Mouse (Mus musculus) embryo, embryonic 10.5 days (tissue): ENCODE measurements at regions not wholly inside any gene's neighbourhood (a gene's known extent, or its start where the extent isn't known, plus 50 kb on each side); places are given as distances from the start of the nearest gene placed in this dataset.

Source experiments
- DNase-seq: peaks from one replicate; pipeline ENCODE4 v3.0.0-alpha.2; 2015; ENCODE audit warnings: low spot score

DNA sequence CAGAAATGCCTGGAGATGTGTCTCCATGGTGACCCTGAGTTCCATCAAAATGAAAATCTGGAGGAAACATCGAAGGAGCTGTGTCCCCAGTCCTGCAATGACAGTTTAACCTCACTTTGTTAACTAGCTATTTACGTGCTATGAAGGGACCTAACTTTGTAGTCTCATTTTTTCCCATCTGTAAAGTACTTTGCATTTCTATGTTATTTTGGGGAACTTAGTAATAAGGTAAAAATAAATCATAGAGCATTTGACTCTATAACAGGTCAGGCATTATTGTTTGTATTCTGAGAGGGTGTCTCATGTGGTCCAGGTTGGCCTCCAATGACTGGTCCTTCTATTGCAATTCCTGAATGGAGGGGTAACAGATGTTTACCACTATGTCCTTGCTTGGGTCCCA is 513.6 kb upstream of the Adgrl2 start:
- no peak for DNase-seq

DNA sequence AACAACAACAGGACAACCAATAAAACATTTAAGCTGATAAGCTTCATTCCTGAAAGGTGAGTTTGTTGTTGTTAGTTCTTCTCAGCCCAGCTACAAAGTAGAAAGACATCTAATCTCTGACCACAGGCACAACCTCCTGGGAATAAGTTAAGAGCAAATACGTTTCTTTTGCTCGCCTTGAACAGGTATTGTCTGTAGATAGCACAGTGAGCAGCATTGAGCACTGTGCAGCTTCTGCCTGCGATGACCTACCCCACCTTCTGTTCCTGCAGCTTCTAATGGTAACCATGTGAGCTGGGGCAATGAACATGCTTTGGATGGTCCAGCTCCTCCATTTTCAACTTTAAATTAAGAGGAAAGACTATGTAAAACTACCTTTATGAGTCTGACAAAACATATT is 509.8 kb upstream of the Adgrl2 start:
- DNase-seq: no peak

DNA sequence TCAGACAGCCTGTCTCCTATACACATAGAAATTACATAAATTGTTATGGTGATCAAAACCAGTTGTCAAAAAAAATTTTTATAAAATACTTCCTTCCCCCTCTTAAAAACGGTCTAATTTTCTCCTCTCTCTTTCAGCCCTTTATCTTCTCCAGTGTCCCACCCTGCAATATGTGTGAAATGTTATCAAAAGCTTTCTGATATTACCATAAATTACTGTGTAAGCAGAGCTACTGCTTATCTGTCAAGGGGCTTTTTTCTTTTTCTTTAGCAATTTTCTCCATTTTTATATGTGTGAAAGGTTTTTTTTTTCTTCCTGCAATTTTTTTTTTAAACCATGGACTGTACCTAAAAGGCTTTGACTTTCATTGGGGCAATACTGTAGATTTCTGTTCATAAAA is 508.4 kb upstream of the Adgrl2 start:
- no peak for DNase-seq

DNA sequence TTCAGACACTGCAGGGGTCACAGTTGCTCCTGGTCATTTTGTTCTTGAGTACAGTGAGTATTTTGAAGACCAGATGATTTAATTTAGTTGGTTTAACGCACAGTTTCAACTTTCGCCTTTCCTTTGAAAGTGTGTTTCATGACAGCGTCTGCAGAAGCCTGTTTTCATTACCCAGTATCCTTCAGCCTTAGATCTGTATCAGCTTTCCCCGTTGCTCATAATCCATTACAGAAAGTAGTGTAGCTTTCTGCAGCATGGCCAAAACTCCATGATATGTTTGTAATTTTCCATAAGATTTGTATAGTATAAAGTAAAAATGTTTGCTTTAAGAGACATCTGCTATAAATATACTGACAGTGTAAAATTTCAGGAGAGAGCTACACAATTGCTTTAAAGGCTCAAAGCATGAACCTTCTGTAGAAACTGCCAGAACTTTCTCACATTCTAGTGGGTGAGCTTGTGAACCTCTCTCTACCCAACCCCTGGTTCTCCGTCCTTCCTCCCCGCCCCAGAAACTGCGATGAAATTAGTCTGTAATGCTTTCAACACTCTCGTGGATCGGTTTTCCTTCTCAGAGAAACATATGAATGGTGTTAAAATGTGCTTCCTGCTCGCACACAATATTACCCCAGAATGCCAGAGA is 506.6 kb upstream of the Adgrl2 start:
- DNase-seq: no peak

DNA sequence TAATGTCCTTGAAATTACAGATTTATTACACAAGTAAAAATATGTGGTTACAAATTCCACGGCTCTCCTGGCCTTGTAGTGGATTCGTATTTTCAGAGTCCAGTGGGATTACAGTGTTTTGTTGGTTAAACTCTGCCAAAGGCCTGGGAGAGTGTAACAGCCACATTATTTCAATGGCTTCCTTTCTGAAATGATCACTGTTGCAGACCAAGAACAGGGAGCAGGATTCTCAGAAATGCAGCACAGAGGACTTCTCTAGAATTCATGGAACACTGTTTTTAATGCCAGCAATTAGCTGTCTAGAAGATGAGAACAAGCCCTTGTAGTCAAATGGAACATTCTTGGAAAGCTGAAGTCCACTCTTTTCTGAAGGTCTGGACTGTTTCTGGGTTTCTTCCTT is 505.8 kb upstream of the Adgrl2 start:
- DNase-seq: no peak

DNA sequence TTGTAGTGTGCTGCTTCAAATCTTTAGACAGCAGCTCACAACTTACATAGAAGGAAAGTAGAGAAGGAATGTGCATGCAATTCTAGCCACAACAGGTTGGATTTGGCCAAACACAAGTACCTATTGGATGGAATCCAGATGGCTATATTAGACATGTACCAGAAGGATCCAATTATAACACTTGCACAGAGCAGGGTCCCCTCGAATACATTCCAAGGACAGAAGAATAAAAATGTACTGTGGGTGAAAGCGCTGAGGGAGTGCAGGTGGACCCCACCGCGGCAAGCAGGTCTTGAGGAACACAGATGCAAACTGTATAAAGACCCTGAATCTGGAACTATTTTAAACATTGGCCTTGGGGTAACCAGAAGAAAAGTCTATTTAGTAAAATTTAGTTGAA is 497.8 kb upstream of the Adgrl2 start:
- DNase-seq: peak; percentile 26

DNA sequence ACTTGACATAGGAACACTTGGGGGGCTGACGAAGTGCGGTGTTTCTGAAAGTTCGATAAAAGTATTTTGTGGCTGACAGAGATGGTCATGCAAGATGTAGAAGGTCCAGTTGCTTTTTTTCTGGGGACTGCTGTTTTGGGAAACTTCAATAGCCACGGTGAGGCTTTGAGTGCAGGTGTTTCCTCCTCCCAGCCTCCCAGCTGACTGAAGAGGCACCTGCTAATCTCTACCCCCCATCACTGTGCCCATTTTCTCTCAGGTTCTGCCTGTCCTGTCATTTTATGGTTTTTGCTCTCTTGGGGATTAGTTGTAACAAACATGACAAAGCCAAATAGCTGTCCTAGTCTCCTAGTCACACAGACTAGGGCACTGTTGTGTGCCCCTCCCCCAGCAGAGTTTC is 495.1 kb upstream of the Adgrl2 start:
- DNase-seq: no peak

DNA sequence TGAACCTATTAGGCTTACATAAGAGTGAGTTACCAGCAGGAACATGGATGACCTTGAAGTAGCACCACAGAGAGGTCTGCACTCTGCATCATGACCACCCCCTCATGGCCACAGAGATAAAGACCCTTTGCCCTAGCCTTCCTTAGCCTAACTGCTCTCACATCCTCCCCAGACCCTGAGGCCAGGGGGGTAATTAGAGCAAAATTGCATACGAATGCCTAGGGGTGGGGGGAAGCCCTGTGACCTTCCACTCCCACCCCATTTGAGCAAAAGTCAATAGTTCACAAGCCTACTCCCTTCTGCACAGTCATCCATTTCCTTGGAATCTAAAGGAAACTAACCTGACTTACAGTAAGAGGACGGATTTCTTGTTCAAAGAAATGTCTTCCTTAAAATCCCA is 494.0 kb upstream of the Adgrl2 start:
- DNase-seq: no peak

DNA sequence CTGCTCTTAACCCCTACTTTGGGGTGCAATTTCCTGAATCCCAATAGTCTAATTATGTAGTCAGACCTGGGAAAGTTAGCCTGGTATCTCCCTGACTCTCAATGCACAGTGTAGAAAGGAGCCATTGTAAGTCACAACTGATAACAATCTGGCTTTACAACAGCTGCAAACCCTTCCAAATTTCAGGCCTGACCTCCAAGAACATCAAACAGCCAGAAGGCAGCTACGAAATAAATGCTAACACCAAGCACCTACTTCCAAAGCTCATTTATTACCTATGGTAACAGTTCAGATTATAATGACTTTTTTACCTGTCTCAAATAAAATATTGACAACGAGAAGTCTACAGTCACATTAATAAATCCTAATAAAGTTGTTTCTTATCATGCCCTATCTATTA is 485.8 kb upstream of the Adgrl2 start:
- peak; percentile 20 for DNase-seq

DNA sequence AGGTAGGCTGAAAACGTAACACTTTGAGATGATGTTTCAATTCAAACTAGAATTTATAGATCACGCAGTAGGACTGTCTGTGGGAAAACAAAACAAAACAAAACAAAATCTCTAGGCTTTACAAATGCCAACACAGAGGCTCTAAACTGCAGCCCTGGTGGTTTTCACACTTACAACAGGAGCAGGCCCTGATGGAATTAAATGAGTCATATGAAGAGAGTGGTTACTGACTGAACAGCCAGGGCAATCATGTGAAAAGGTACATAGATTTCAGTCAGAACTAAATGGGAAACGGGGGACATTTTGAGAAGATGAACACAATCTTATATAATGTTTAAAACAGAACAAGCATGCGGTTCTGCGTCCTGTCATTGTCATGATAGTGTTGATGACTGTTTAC is 476.6 kb upstream of the Adgrl2 start:
- no peak for DNase-seq

DNA sequence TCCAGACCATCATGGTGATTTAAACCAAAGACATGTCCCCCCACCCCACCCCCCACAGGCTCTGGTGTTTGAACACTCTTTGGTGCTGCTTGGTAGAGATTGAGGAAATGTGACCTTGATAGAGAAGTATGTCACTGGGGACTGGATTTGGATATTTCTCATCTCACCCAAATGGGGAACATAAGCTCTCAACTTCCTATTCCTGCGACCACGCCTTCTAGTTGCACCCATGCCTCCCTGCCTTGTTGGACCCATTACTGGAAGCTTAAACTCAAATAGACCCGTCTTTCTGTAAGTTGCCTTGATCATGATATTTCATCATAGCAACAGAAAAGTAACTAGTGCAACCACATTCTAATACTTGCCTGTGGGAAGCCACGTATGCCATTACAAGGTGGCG is 474.2 kb upstream of the Adgrl2 start:
- no peak for DNase-seq

DNA sequence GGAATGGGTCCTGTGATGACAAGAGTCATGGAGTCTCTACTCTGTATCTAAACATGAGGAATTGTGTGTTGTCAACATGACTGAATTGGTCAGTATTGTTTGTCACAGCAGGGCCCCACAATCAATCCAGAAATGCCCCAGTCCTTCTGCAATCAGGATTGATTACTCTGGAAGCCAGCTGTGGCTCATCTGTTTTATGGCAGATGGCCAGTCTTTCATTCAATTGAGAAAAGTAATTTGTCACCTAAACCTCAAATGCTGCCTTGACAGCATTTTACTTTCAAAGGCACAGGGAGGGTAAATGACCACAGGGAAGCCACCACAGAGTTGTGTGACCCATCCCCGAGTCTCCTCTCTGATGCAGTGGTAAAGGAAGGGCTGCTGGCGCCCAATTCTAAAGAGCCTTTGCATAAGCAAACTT is 471.8 kb upstream of the Adgrl2 start:
- DNase-seq: peak; percentile 68

DNA sequence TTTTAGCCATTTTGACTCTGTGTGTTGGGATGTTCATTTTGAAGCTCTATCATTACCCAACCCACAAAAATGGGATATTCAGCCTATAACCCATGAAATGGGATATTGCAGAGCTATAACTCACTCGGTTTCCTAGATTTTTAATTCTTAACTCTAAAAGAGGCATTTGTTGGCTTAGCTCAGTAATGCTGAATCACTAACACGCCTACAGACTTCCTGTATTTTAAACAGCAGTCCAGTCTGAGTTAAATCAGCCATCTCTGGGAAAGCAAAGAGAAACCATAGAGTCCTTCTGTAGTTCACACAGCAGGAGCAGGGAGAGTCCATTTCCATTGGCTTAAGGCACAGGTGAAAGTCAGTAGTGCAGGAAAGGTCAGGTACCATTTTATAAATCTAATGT is 471.3 kb upstream of the Adgrl2 start:
- no peak for DNase-seq

DNA sequence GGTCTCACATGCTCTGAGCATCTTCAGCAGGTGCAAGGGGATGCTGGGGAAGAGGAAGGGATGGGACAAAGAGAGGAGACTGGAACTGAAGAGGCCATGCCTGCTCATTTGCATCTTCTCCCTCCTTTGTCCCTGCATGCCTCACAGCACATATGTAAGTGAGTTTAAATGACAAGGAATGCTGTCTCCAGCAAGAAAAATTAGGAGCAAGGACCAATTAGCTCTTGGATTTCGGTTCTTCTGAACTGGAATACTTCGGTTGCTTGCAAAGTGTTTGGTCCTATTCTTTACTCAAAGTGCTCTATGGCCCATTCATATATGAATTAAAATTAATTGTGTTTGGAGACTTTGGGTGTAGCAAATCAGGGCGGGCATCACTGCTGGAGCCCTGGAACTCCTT is 459.0 kb upstream of the Adgrl2 start:
- no peak for DNase-seq

DNA sequence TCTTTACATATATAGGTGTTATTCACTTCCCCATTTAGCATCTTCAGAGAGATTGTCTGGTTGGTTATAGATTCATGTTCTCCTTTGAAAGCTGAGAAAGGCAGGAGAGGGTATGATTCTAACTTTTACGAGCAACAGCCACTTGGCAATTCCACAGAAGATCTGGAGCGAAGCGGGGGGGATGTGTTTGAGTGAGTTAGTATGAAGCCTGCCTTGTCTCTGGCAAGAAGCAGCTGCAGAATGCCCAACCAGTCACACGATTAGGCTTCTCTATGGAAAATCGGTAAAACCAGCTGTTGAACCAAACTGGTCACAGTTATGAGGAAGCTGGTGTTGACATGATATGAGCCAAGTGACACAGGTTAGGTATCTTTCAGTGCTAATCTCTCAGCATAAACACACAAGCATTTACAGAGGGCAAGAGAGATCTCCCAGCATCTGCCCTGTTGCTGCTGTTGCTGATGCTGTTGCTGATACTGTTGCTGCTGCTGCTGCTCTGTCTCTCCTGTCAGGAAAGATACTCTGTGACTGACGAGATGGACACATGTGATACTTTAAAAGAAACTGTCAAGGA is 455.7 kb upstream of the Adgrl2 start:
- DNase-seq: no peak

DNA sequence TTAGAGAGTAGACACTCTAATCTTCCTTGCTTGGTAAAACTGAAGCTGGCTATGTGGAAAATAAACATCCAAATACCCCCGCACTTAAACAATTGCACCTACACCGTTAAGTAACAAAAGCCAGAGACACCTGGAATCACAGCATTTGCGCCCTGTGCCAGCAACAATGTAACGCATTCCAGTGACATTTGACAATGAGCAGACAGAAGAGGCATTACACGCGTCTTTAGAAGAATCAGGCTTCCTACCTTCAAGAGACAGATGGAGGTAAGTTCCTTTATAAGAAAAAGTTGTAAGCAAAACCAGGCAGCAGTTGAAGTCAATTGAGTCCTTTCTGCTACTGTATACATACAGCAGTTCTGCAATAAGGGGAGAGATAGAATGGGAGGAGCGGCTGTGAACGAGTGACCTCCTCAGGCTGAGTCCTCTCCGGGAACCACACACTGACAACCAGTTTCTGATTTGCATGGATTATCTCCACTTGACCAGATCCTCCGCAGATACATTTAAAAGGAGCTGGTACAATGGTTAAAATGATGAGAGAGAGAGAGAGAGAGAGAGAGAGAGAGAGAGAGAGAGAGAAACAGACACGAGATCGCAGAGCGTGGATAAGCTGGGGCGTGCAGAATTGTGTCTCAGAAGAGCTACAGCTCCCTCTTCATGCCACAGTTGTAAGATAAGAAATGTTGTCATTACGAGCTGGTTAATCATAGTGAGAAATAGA is 454.7 kb upstream of the Adgrl2 start:
- DNase-seq: peak; percentile 73

DNA sequence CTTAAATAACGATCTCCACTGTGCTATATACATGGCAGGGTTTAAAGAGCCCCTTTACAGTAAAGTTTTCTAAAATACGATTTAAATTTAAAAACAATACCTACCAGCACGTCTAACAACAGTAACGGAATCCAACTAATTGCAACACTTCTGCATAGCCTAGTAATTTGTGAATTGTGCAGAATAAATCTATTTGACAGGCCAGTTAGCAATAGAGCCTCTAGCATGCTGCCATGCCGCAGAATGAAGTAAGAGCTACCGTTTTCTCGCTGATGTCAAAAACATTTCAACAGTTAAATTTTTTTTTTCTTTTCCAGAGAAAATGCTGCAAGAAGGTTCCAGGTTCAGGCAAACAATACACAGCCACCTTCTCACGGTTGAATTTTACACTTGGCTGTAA is 454.0 kb upstream of the Adgrl2 start:
- no peak for DNase-seq

DNA sequence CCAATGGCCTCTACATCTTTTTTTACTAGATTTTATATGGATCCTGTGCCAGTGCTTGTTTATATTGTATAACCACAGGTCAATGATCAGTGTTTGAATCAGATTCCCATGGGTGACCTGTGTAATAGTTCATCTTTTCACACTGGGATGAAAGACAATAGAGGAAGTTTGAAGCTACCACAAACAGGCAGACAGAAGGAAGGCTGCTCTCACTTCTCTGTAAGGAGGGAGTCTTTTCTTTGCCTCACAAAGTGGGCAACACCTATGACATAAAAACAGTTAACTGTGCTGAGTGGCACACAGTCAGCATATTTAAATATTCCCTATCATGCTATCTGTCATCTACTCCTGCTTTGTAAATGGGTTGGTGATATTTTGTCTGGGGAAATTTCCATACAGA is 450.9 kb upstream of the Adgrl2 start:
- no peak for DNase-seq

DNA sequence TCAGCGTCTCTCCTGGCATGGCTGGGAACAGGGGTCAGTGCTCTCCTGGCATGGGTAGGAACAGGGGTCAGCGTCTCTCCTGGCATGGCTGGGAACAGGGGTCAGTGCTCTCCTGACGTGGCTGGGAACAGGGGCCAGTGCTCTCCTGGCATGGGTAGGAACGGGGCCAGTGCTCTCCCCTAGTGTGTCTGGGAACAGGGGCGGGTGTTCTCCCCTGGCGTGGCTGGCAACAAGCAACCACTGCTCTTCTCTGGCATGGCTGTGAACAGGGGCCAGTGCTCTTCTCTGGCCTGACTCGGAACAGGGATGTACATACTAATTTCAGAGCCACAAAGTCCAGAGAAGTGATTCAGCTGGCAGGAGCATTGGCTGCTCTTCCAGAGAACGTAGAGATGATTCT is 447.4 kb upstream of the Adgrl2 start:
- DNase-seq: no peak

DNA sequence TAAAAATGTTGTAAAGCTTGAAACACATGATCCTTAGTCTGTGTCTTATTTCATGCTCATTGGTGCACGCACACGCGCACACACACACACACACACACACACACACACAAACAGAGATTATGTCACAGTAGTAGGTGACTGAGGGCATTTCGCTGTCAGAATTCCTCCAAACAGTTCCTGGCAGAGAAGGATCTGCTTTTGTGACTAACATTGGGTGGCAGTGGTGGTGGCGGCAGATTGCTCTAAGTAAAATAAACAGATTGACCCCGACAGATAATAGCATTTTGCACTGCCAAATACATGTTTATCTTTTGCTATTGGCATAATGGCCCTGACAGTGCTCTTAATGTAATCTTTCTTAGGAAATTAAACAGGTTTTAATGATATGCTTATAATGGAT is 446.6 kb upstream of the Adgrl2 start:
- no peak for DNase-seq

DNA sequence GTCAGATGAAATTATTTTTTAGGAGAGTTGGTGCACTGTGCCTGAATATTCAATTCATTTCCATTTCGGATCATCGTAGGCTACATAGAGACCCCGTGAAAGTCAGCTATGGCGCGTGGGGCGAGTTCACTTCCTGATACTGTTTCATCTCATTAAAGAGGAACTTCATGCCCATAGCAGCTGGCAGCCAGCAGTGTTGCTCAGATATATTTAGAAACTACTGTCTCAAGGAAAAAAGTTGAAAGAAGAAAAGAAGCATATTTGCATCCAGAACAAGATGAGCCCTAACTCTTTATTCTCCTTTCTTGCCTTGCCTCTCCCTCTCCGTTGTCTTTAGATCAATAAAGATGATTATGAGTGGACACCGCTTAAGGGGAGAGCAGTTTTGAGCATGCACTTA is 446.1 kb upstream of the Adgrl2 start:
- DNase-seq: no peak

DNA sequence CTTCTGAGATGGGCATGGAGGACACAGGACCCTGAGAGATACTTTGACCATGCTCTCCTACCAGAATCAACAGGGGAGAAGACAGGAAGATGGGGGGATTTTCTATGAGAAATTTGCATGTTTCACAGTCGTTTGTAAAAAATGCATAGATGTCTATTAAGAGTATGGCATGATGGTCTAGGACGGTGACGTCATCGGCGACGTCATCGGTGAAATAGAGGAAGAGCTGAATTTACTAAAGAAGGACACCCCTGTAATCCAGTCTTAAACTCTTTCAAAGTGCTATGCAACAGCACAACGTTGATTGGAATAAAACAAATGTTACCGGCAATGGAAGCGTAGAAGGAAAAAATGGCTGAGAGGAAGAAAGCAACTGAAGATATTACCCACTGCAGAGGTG is 441.4 kb upstream of the Adgrl2 start:
- DNase-seq: no peak

DNA sequence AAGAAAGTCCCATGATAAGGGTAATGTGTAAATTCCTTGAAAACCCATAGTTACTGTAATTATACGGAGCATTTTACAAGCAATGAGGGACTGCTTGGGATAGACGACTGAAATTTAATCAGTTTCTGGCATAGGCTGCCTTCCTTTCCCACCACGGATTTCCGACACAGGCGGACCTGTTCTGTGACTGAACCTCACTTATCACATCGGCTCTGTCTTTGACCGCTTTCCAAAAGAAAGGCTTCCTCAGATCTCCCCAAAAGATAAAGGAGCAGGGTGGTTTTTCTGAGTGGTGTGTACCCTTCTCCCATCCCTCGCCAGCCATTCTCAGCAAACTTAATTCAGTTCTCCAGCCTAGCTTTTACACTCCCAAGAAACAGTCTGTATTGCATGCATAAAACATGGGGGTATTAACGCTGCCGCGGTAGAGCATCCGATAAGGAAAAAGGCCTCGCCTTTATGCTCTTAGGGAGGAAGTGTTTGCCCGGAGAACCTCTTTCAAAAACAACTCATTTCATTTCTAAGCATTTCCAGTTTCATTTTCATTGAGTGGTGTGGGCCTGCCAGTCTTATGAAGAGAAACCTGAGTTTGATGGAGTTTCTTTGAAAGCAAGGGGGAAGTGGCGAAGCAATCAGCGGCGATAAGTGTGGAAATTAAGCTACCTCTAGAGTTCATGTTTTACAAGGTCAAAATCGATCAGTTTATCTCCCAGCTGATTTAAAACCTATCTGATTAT is 435.8 kb upstream of the Adgrl2 start:
- no peak for DNase-seq
